Comparison of ENCODE assay signal across 8 mouse cellular contexts in genomic region chr2:128127691-128128292, GRCm38 (mm10). TPM values are rescaled to one million over a fixed set of nuclear protein-coding genes. Genes with fewer than 3 reads are reported as not detected.
DNase-seq lines count a peak whose midpoint lies in the region; ATAC-seq lines count a peak whose summit lies in the region.

No protein-coding gene starts in this region.

- peak overlapping the region; percentile 86 for H3K27ac ChIP-seq in embryonic facial prominence, embryonic 15.5 days (replicated peaks)
- H3K27ac ChIP-seq in heart, embryonic 10.5 days: peak overlapping the region; percentile 97
- H3K27ac ChIP-seq in liver, embryonic 11.5 days (ENCODE audit: low read depth, low read length): peak overlapping the region; percentile 66
- H3K27ac ChIP-seq in stomach, embryonic 15.5 days: peak overlapping the region; percentile 93

- H3K4me2 ChIP-seq in embryonic facial prominence, embryonic 15.5 days (replicated peaks): peak overlapping the region; percentile 96
- H3K4me2 ChIP-seq in liver, embryonic 11.5 days: peak overlapping the region; percentile 99
- H3K4me2 ChIP-seq in stomach, embryonic 15.5 days: peak overlapping the region; percentile 95

- H3K4me1 ChIP-seq in embryonic facial prominence, embryonic 15.5 days: peaks cover 47% of the 10 kb centered on the region
- H3K4me1 ChIP-seq in heart, embryonic 10.5 days: peaks cover 45% of the 10 kb centered on the region
- peaks cover 19% of the 10 kb centered on the region for H3K4me1 ChIP-seq in liver, embryonic 11.5 days (replicated peaks; ENCODE audit: control insufficient read depth, insufficient read depth, low read length)
- peaks cover 30% of the 10 kb centered on the region for H3K4me1 ChIP-seq in stomach, embryonic 15.5 days

- H3K27me3 ChIP-seq in embryonic facial prominence, embryonic 15.5 days: peaks cover 26% of the 10 kb centered on the region
- peaks cover 14% of the 10 kb centered on the region for H3K27me3 ChIP-seq in heart, embryonic 10.5 days (ENCODE audit: insufficient read depth, poor library complexity, severe bottlenecking)
- H3K27me3 ChIP-seq in liver, embryonic 11.5 days (replicated peaks; ENCODE audit: control insufficient read depth, insufficient read depth, low read length): peaks cover 26% of the 10 kb centered on the region
- peaks cover 10% of the 10 kb centered on the region for H3K27me3 ChIP-seq in stomach, embryonic 15.5 days (replicated peaks)

- under 1% methylated on average over 48 of the region's 48 CpGs for WGBS in embryonic facial prominence, embryonic 15.5 days
- WGBS in heart, embryonic 10.5 days: 0% methylated on average over 48 of the region's 48 CpGs
- 1% methylated on average over 48 of the region's 48 CpGs for WGBS in liver, embryonic 11.5 days
- under 1% methylated on average over 45 of the region's 48 CpGs for WGBS in stomach, embryonic 15.5 days

- peak; percentile 27 for ATAC-seq in embryonic facial prominence, embryonic 15.5 days (ENCODE audit: insufficient number of reproducible peaks, low FRiP score, low TSS enrichment, low read depth)
- peak; percentile 13 for ATAC-seq in liver, embryonic 11.5 days (replicated peaks; ENCODE audit: low FRiP score)
- peak; percentile 5; the same call in 1 of the 2 replicates for ATAC-seq in monocyte, adult 5-6 weeks (replicated peaks; ENCODE audit: insufficient number of reproducible peaks, low FRiP score, low TSS enrichment, poor library complexity, severe bottlenecking)
- ATAC-seq in stomach, embryonic 15.5 days (ENCODE audit: insufficient read depth, low FRiP score, low read depth): peak; percentile 25

- H3K9me3 ChIP-seq in embryonic facial prominence, embryonic 15.5 days (replicated peaks): no peaks in the 10 kb centered on the region
- no peaks in the 10 kb centered on the region for H3K9me3 ChIP-seq in heart, embryonic 10.5 days
- H3K9me3 ChIP-seq in liver, embryonic 11.5 days (ENCODE audit: control insufficient read depth, low read length): no peaks in the 10 kb centered on the region
- no peaks in the 10 kb centered on the region for H3K9me3 ChIP-seq in stomach, embryonic 15.5 days

- peak; percentile 76 for DNase-seq in CD4-positive helper T cell, adult 2 months (ENCODE audit: low read depth, low spot score)
- DNase-seq in adrenal gland, postnatal 4 days (ENCODE audit: low spot score in 2 of 2): peak; percentile 51 to 62
- DNase-seq in heart, embryonic 10.5 days (ENCODE audit: low spot score): peak; percentile 93
- DNase-seq in kidney, adult 9 months: peak; percentile 87
- peak; percentile 81 for DNase-seq in liver, embryonic 11.5 days (ENCODE audit: low spot score)

- peak overlapping the region; percentile 62 for H3K4me3 ChIP-seq in embryonic facial prominence, embryonic 15.5 days (replicated peaks)
- peak overlapping the region; percentile 91 for H3K4me3 ChIP-seq in heart, embryonic 10.5 days
- peak overlapping the region; percentile 85 for H3K4me3 ChIP-seq in liver, embryonic 11.5 days (ENCODE audit: low read depth, low read length)
- peak overlapping the region; percentile 70 for H3K4me3 ChIP-seq in stomach, embryonic 15.5 days (replicated peaks)

- peak overlapping the region; percentile 49 for H3K9ac ChIP-seq in embryonic facial prominence, embryonic 15.5 days
- peak overlapping the region; percentile 76 for H3K9ac ChIP-seq in liver, embryonic 11.5 days (ENCODE audit: low read depth, low read length)
- H3K9ac ChIP-seq in stomach, embryonic 15.5 days: peak overlapping the region; percentile 49

- peaks cover 11% of the 10 kb centered on the region; the same call in 1 of the 2 replicates for H3K36me3 ChIP-seq in embryonic facial prominence, embryonic 15.5 days
- peaks cover 25% of the 10 kb centered on the region for H3K36me3 ChIP-seq in heart, embryonic 10.5 days
- peaks cover 8% of the 10 kb centered on the region; the same call in 1 of the 2 replicates for H3K36me3 ChIP-seq in liver, embryonic 11.5 days (ENCODE audit: control insufficient read depth, insufficient read depth, low read length)
- peaks cover 3% of the 10 kb centered on the region; the same call in 1 of the 2 replicates for H3K36me3 ChIP-seq in stomach, embryonic 15.5 days

RNA-seq across cellular contexts. Expression of gene Bcl2l11, which starts 2.0 kb away (rescaled TPM):
- total RNA-seq in adrenal gland, postnatal 4 days (2021): 10 to 100 TPM; 37.2 to 37.7 TPM
- 17.3 and 17.4 TPM in 2 replicates for polyA plus RNA-seq in embryonic facial prominence, embryonic 15.5 days (2015; fragmentation: Nextera tagmentation; extraction: Ambion mirVana)
- 16.9 and 17.4 TPM in 2 replicates for polyA plus RNA-seq in heart, embryonic 10.5 days (2016; fragmentation: Nextera tagmentation; extraction: Ambion mirVana)
- polyA plus RNA-seq in liver, embryonic 11.5 days (2014; fragmentation: Nextera tagmentation; extraction: Ambion mirVana): 15.1 and 15.3 TPM in 2 replicates
- total RNA-seq in monocyte, adult 5-6 weeks (2017): 90.2 to 120 TPM (median 105 TPM) in 3 replicates
- polyA plus RNA-seq in stomach, embryonic 15.5 days (2015; fragmentation: Nextera tagmentation; extraction: Ambion mirVana): 17.4 and 19.9 TPM in 2 replicates

Comparison
In these comparisons a context has a peak if more than half of its experiments do, and no peak if none do; other contexts are left out.
1. Peak in every context shown above with its lines: DNase-seq, ATAC-seq, H3K4me3 ChIP-seq and H3K27ac ChIP-seq.